Mouse (Mus musculus) liver, embryonic 15.5 days (tissue): ENCODE measurements around the gene Prrx1. TPM values are rescaled to one million over a fixed set of nuclear protein-coding genes. Genes with fewer than 3 reads are reported as not detected.

Experiments used
- ATAC-seq: fragments of 200-750 bp; cut with Nextera tagmentation; 2 replicates; pipeline ENCODE4 v1.8.0; 2017; ENCODE audit warnings: moderate number of reproducible peaks, mild to moderate bottlenecking, moderate library complexity; ENCODE audit not compliant: insufficient read depth
- H3K27ac ChIP-seq: fragments of 300-500 bp; sonication (generic); replicated peaks from 2 replicates; pipeline ENCODE4 v1.5.1; 2015; ENCODE audit warnings: mild to moderate bottlenecking, inconsistent platforms
- H3K27me3 ChIP-seq: fragments of 300-500 bp; sonication (generic); 2 replicates; pipeline ENCODE4 v1.6.1; 2015; ENCODE audit warnings: mild to moderate bottlenecking, inconsistent platforms
- H3K36me3 ChIP-seq: fragments of 300-500 bp; sonication (generic); replicated peaks from 2 replicates; pipeline ENCODE4 v1.6.1; 2015; ENCODE audit warnings: moderate library complexity, mild to moderate bottlenecking, inconsistent platforms
- H3K4me1 ChIP-seq: fragments of 300-500 bp; sonication (generic); replicated peaks from 2 replicates; pipeline ENCODE4 v1.6.1; 2015; ENCODE audit warnings: inconsistent platforms
- H3K4me2 ChIP-seq: fragments of 300-500 bp; sonication (generic); 2 replicates; pipeline ENCODE4 v1.6.1; 2015; ENCODE audit warnings: moderate library complexity, mild to moderate bottlenecking, inconsistent platforms
- H3K4me3 ChIP-seq: fragments of 300-500 bp; sonication (generic); replicated peaks from 2 replicates; pipeline ENCODE4 v1.5.1; 2015; ENCODE audit warnings: mild to moderate bottlenecking, inconsistent platforms
- H3K9ac ChIP-seq: fragments of 300-500 bp; sonication (generic); 2 replicates; pipeline ENCODE4 v1.6.1; 2015; ENCODE audit warnings: moderate library complexity, mild to moderate bottlenecking, inconsistent platforms
- H3K9me3 ChIP-seq: fragments of 300-500 bp; sonication (generic); replicated peaks from 2 replicates; pipeline ENCODE4 v1.6.1; 2016; ENCODE audit warnings: inconsistent platforms
- WGBS: fragments of 180-500 bp; shearing (Covaris S2); methylation state at CpG from one replicate; pipeline ENCODE4 v1.1.7; 2015; ENCODE audit warnings: mixed read lengths; ENCODE audit not compliant: insufficient replicate concordance; 5-methylcytosine and 5-hydroxymethylcytosine counted together
- polyA plus RNA-seq: library from polyadenylated mRNA; unstranded; fragments of >200 nt; fragmentation: Nextera tagmentation; extraction: Ambion mirVana; gene quantifications from 2 replicates; pipeline ENCODE4 v1.2.1, GENCODE M21; 2015

Gene Prrx1
- polyA plus RNA-seq, 1 experiment from 2014 or later = 0.33 TPM

- Histone ChIP-seq H3K36me3 (no peaks in the 10 kb centered on the region), H3K27ac (no peak overlapping the region), H3K4me1 (no peaks in the 10 kb centered on the region), H3K9ac (no peak overlapping the region), H3K9me3 (no peaks in the 10 kb centered on the region), H3K4me2 (peak overlapping the region; percentile 18; the same call in 1 of the 2 replicates), H3K4me3 (no peak overlapping the region), H3K27me3 (no peaks in the 10 kb centered on the region)
- 50% methylated on average over 3 of the region's 3 CpGs for WGBS
- ATAC-seq = no peak
Observed at GRCm38 (mm10) chr1:163339219-163339561, 25.7 kb upstream of the Prrx1 start.

- Histone ChIP-seq H3K4me2 (peak overlapping the region; percentile 18; the same call in 1 of the 2 replicates), H3K9ac (no peak overlapping the region), H3K9me3 (no peaks in the 10 kb centered on the region), H3K4me1 (no peaks in the 10 kb centered on the region), H3K36me3 (no peaks in the 10 kb centered on the region), H3K27ac (no peak overlapping the region), H3K27me3 (no peaks in the 10 kb centered on the region), H3K4me3 (no peak overlapping the region)
- ATAC-seq = peak; percentile 51; the same call in 1 of the 2 replicates
- 54% methylated on average over 7 of the region's 7 CpGs for WGBS
Observed at GRCm38 (mm10) chr1:163338525-163339218, 25.2 kb upstream of the Prrx1 start.

GRCm38 (mm10) chr1:163337821-163338220, 24.3 kb upstream of the Prrx1 start:
- no peak overlapping the region for H3K4me2 ChIP-seq
- no peaks in the 10 kb centered on the region for H3K27me3 ChIP-seq
- H3K4me3 ChIP-seq = no peak overlapping the region
- no peaks in the 10 kb centered on the region for H3K36me3 ChIP-seq
- no peak overlapping the region for H3K27ac ChIP-seq
- no peaks in the 10 kb centered on the region for H3K4me1 ChIP-seq
- WGBS = 54% methylated on average over 2 of the region's 2 CpGs
- no peak overlapping the region for H3K9ac ChIP-seq
- ATAC-seq = no peak
- no peaks in the 10 kb centered on the region for H3K9me3 ChIP-seq

GRCm38 (mm10) chr1:163327279-163327678, 13.8 kb upstream of the Prrx1 start:
- Histone ChIP-seq H3K27me3 (no peaks in the 10 kb centered on the region), H3K27ac (no peak overlapping the region), H3K4me2 (no peak overlapping the region), H3K4me3 (no peak overlapping the region), H3K9ac (no peak overlapping the region), H3K36me3 (no peaks in the 10 kb centered on the region), H3K9me3 (no peaks in the 10 kb centered on the region), H3K4me1 (no peaks in the 10 kb centered on the region)
- 53% methylated on average over 2 of the region's 2 CpGs for WGBS
- ATAC-seq = no peak

- Histone ChIP-seq H3K9ac (no peak overlapping the region), H3K4me2 (no peak overlapping the region), H3K4me1 (no peaks in the 10 kb centered on the region), H3K27me3 (peaks cover 18% of the 10 kb centered on the region), H3K9me3 (no peaks in the 10 kb centered on the region), H3K27ac (no peak overlapping the region), H3K4me3 (no peak overlapping the region), H3K36me3 (no peaks in the 10 kb centered on the region)
- ATAC-seq = no peak
- 44% methylated on average over 3 of the region's 3 CpGs for WGBS
Observed at GRCm38 (mm10) chr1:163319669-163320571, 6.4 kb upstream of the Prrx1 start.

- H3K36me3 ChIP-seq = no peaks in the 10 kb centered on the region
- H3K4me2 ChIP-seq = no peak overlapping the region
- 8% methylated on average over 1 of the region's 1 CpGs for WGBS
- no peaks in the 10 kb centered on the region for H3K9me3 ChIP-seq
- peaks cover 48% of the 10 kb centered on the region for H3K27me3 ChIP-seq
- no peak overlapping the region for H3K4me3 ChIP-seq
- no peak overlapping the region for H3K27ac ChIP-seq
- ATAC-seq = no peak
- no peak overlapping the region for H3K9ac ChIP-seq
- H3K4me1 ChIP-seq = no peaks in the 10 kb centered on the region; the same call in 1 of the 2 replicates
Observed at GRCm38 (mm10) chr1:163316920-163317319, 3.4 kb upstream of the Prrx1 start.

- H3K9me3 ChIP-seq = no peaks in the 10 kb centered on the region
- ATAC-seq = no peak
- no peaks in the 10 kb centered on the region for H3K36me3 ChIP-seq
- peak overlapping the region; percentile 38 for H3K4me2 ChIP-seq
- no peak overlapping the region for H3K4me3 ChIP-seq
- H3K4me1 ChIP-seq = no peaks in the 10 kb centered on the region; the same call in 1 of the 2 replicates
- H3K27me3 ChIP-seq = peaks cover 68% of the 10 kb centered on the region
- H3K27ac ChIP-seq = no peak overlapping the region
- H3K9ac ChIP-seq = no peak overlapping the region
- 3% methylated on average over 23 of the region's 23 CpGs for WGBS
Observed at GRCm38 (mm10) chr1:163314829-163315301, 1.4 kb upstream of the Prrx1 start.

- Histone ChIP-seq H3K9me3 (no peaks in the 10 kb centered on the region), H3K36me3 (no peaks in the 10 kb centered on the region), H3K4me3 (0 out of 2 replicates have a peak overlapping the region, but pooled peaks have one; percentile 1), H3K4me2 (peak overlapping the region; percentile 38), H3K27ac (no peak overlapping the region), H3K9ac (no peak overlapping the region), H3K27me3 (peaks cover 75% of the 10 kb centered on the region), H3K4me1 (no peaks in the 10 kb centered on the region; the same call in 1 of the 2 replicates)
- ATAC-seq = no peak
- 1% methylated on average over 21 of the region's 21 CpGs for WGBS
Observed at GRCm38 (mm10) chr1:163313921-163314725, 613 bp upstream of the Prrx1 start.

GRCm38 (mm10) chr1:163311861-163312811, 1.4 kb downstream of the Prrx1 start:
- WGBS = 1% methylated on average over 56 of the region's 59 CpGs
- Histone ChIP-seq H3K36me3 (no peaks in the 10 kb centered on the region), H3K4me3 (peak overlapping the region; percentile 39), H3K9ac (no peak overlapping the region), H3K27ac (no peak overlapping the region), H3K27me3 (peaks cover 95% of the 10 kb centered on the region), H3K4me1 (no peaks in the 10 kb centered on the region; the same call in 1 of the 2 replicates), H3K9me3 (no peaks in the 10 kb centered on the region), H3K4me2 (peak overlapping the region; percentile 59)
- peak; percentile 31; the same call in 1 of the 2 replicates for ATAC-seq
